Mouse (Mus musculus): ENCODE measurements around the gene Fam187b.

The Fam187b gene

DNA sequence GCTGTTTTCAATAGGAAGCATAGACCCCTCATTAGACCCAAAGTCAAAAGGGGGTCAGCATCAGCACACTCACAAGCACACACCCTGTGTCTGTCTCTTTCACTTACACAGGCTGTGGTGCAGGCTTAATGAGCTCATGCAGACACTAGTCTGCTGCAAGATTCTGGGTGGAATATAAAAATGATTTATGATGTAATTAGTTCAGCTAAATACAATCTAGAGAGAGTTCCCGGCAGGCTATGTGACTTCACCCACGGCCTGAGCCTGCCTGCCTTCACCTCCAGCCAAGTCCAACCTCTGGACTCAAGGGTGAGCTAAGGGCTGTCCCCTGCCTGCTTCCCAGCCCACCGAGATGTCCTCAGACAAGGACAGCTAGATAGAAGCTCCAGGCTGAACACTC, 35.3 kb downstream of the Fam187b start:
- no peak for DNase-seq (ENCODE audit: low spot score in 2 of 2)

- no peak for DNase-seq (ENCODE audit: low spot score in 2 of 2)
Measured at GRCm38 (mm10) chr7:31012971-31013370, 39.4 kb downstream of the Fam187b start.

DNA sequence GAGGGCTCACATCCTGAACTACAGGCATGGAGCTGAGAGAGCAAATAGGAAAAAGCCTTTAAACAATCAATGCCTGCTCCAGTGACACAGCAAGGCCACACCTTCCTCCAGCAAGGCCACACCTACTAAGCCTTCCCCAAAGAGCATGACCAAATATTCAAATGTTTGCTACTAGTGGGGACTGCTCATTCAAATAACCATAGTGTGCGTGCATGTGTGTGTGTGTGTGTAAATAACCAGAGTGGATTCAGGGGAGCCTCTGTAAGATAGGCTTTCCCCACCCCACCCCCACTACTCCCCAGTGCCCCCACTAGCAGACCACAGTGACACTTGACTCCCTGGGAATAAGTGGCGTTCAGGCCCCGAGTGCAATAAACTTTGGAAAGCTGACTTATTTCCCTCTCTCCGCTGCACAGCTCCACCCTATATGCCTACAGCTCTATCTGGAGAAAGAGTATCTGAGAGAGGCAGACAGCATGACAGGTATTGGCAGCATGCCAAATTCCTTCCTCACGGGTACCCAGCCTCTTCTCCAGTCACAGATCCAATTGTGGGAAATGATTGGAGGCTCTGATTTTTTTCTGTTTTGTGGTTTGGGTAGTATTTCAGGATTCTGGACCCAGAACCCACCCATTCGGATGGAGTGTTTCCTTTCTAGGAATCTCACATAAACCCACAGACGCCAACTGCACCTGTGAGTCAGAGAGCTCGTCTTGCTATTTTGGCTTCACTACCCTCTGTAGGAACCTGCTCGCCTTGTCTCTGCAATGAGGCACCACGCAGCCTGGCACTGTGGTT, 43.7 kb downstream of the Fam187b start:
- no peak for DNase-seq (ENCODE audit: low spot score in 2 of 2)

DNA sequence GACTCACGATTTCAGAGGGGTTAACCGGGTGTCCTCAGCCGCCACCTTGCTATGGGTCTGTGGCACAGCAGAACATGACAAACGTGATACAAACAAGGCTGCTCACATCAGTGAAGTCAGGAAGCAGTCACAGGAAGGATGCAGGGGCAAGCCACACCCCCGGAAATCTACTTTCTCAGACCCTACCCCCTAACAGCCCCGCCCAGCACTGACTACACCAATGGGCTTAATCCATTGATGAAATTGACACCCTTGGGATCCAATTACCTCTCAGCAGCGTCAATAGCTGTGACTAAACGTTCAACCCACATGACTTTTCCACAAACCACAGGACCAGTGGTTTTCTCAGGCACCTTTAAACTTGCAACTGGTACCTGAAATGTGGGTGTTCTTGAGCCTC, 55.0 kb downstream of the Fam187b start:
- DNase-seq (ENCODE audit: low spot score in 2 of 2) = no peak

GRCm38 (mm10) chr7:31030717-31031116, 57.1 kb downstream of the Fam187b start:
- DNase-seq (ENCODE audit: low spot score in 2 of 2) = no peak

GRCm38 (mm10) chr7:31031731-31032130, 58.1 kb downstream of the Fam187b start:
- no peak for DNase-seq (ENCODE audit: low spot score in 2 of 2)

GRCm38 (mm10) chr7:31033409-31034165, 60.0 kb downstream of the Fam187b start:
- DNase-seq (ENCODE audit: low spot score in 2 of 2) = peak in 1 of 2 experiments; percentile 54

DNA sequence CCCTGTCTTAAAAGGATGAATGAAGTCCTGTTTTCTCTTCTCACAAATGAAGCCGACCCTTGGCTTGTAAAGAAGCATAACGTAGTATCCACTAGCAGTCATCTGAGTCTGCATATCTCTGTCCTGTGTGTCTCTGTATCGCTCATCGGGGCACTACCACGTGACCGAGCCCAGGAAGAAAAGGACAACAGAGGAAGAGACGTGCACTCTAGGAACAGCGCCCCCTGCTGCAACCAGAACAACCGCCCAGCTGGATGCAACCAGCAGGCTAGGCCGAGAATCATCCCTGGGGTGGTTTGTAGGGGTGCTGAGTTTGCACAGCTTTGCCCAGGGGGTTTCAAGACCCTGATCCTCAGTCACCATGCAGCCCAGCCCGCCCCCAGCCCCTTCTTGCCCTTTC, 61.2 kb downstream of the Fam187b start:
- no peak for DNase-seq (ENCODE audit: low spot score in 2 of 2)

GRCm38 (mm10) chr7:31035291-31035690, 61.7 kb downstream of the Fam187b start:
- DNase-seq (ENCODE audit: low spot score in 2 of 2) = no peak

DNA sequence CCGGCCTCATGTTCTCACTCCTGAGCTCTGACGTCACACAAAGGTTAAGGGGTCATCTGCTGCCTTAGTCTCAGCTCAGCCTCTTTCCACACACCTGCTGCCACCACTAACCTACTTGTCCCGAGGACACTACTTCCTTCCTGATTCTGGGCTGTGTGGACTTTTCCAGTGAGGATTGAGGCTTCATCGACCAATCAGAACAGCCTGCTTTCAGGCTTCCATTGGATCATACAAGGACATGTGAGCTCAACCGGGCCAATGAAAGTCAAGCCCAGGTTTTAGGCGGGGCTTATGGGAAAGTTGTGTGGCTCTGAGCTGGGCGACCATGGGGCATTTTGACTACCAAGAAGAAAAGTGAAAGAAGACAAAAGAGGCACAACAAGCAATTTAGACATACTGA, 63.3 kb downstream of the Fam187b start:
- no peak for DNase-seq (ENCODE audit: low spot score in 2 of 2)

GRCm38 (mm10) chr7:31037675-31038074, 64.1 kb downstream of the Fam187b start:
- no peak for DNase-seq (ENCODE audit: low spot score in 2 of 2)

DNA sequence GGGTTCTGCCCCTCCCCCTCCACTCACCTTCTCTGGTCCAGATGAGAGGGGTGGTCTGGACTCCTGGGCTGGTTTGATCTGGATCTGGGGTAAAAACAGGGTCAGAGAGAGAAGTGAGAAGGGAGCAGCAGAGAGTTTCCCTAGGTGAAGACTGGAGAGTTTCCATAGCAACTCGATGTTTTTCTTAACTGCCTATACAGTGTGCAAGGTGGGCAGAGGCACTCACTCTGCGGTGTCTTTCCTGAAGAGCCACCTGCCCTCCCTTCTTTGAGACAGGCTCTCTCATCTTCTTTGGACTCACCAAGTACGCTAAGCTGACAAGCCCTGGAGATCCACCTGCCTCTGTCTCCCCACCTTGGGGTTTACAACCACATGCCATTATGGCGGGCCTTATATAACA, 65.4 kb downstream of the Fam187b start:
- no peak for DNase-seq (ENCODE audit: low spot score in 2 of 2)

Data from heart, adult 9 months (tissue).